Mouse (Mus musculus) midbrain, embryonic 14.5 days (tissue): Measurements from ENCODE around the gene Itgal. TPM values are rescaled to one million over a fixed set of nuclear protein-coding genes. Genes with fewer than 3 reads are reported as not detected.
"Not testable (repeated sequence)": the region's sequence is repeated elsewhere in the genome, so short reads cannot be mapped to it uniquely, and the experiment has no call there.

Experiments
- ATAC-seq: fragments of 200-750 bp; cut with Nextera tagmentation; 2 replicates; pipeline ENCODE4 v1.8.0; 2017; ENCODE audit warnings: moderate number of reproducible peaks, moderate library complexity; ENCODE audit not compliant: low FRiP score, low TSS enrichment
- DNase-seq: peaks from one replicate; pipeline ENCODE4 v3.0.0-alpha.2; 2015
- H3K27ac ChIP-seq: fragments of 300-500 bp; sonication (generic); replicated peaks from 2 replicates; pipeline ENCODE4 v1.5.1; 2014; ENCODE audit warnings: mild to moderate bottlenecking, low read depth, low read length, moderate library complexity
- H3K27me3 ChIP-seq: fragments of 300-500 bp; sonication (generic); 2 replicates; pipeline ENCODE4 v1.6.1; 2014; ENCODE audit warnings: low read length, control low read depth, mixed read lengths; ENCODE audit not compliant: control insufficient read depth, insufficient read depth
- H3K36me3 ChIP-seq: fragments of 300-500 bp; sonication (generic); 2 replicates; pipeline ENCODE4 v1.6.1; 2014; ENCODE audit warnings: low read length, control low read depth; ENCODE audit not compliant: control insufficient read depth, insufficient read depth
- H3K4me1 ChIP-seq: fragments of 300-500 bp; sonication (generic); 2 replicates; pipeline ENCODE4 v1.6.1; 2014; ENCODE audit warnings: mild to moderate bottlenecking, antibody characterized with exemption, low read length, control low read depth; ENCODE audit not compliant: control insufficient read depth, insufficient read depth
- H3K4me2 ChIP-seq: fragments of 300-500 bp; sonication (generic); 2 replicates; pipeline ENCODE4 v1.6.1; 2014; ENCODE audit warnings: mild to moderate bottlenecking, low read length, moderate library complexity
- H3K4me3 ChIP-seq: fragments of 300-500 bp; sonication (generic); replicated peaks from 2 replicates; pipeline ENCODE4 v1.5.1; 2014; ENCODE audit warnings: low read depth, low read length
- H3K9ac ChIP-seq: fragments of 300-500 bp; sonication (generic); replicated peaks from 2 replicates; pipeline ENCODE4 v1.6.1; 2014; ENCODE audit warnings: mild to moderate bottlenecking, low read length, moderate library complexity
- H3K9me3 ChIP-seq: fragments of 300-500 bp; sonication (generic); 2 replicates; pipeline ENCODE4 v1.6.1; 2016; ENCODE audit warnings: low read length, control low read depth, mixed read lengths; ENCODE audit not compliant: control insufficient read depth
- WGBS: fragments of 180-500 bp; shearing (Covaris S2); extraction: QIAGEN DNeasy Blood & Tissue Kit; methylation state at CpG from one replicate; pipeline ENCODE4 v1.1.7; 2014; 5-methylcytosine and 5-hydroxymethylcytosine counted together
- polyA plus RNA-seq: library from polyadenylated mRNA; unstranded; fragments of >200 nt; fragmentation: Nextera tagmentation; extraction: Ambion mirVana; gene quantifications from 2 replicates; pipeline ENCODE4 v1.2.1, GENCODE M21; 2014

Gene Itgal
- 0.22 and 0.39 TPM in 2 replicates for polyA plus RNA-seq

GRCm38 (mm10) chr7:127296098-127296497, at the start of gene Itgal:
Gene Itgal, plus strand, starts transcription at chr7:127296260.
- 86% methylated on average over 11 of the region's 11 CpGs for WGBS
- no peak for ATAC-seq
- no peak for DNase-seq
- Histone ChIP-seq H3K4me3 (no peak within 1 kb of the TSS), H3K27ac (no peak within 1 kb of the TSS), H3K36me3 (no peaks in the 10 kb centered on the region), H3K9ac (no peak within 1 kb of the TSS), H3K4me2 (no peak within 1 kb of the TSS), H3K9me3 (no peaks in the 10 kb centered on the region), H3K27me3 (no peaks in the 10 kb centered on the region), H3K4me1 (no peaks in the 10 kb centered on the region)

- H3K9me3 ChIP-seq, H3K4me3 ChIP-seq, ATAC-seq, H3K4me2 ChIP-seq, DNase-seq, H3K9ac ChIP-seq, H3K27ac ChIP-seq, H3K27me3 ChIP-seq: not testable (repeated sequence)
- Histone ChIP-seq H3K4me1 (peaks cover 19% of the 10 kb centered on the region), H3K36me3 (peaks cover 25% of the 10 kb centered on the region)
- WGBS, result 92% methylated on average over 8 of the region's 8 CpGs
These were observed 45.5 kb upstream of the Itgal start for GRCm38 (mm10) chr7:127250511-127250910.

GRCm38 (mm10) chr7:127252414-127252813, 43.6 kb upstream of the Itgal start:
- H3K9ac ChIP-seq, result no peak overlapping the region
- no peak overlapping the region for H3K27ac ChIP-seq
- no peaks in the 10 kb centered on the region for H3K9me3 ChIP-seq
- peaks cover 8% of the 10 kb centered on the region; the same call in 1 of the 2 replicates for H3K4me1 ChIP-seq
- H3K4me3 ChIP-seq, result no peak overlapping the region
- peak; percentile 64 for DNase-seq
- 98% methylated on average over 2 of the region's 2 CpGs for WGBS
- ATAC-seq, result no peak
- no peak overlapping the region for H3K4me2 ChIP-seq
- H3K27me3 ChIP-seq, result no peaks in the 10 kb centered on the region
- H3K36me3 ChIP-seq, result peaks cover 27% of the 10 kb centered on the region

DNA sequence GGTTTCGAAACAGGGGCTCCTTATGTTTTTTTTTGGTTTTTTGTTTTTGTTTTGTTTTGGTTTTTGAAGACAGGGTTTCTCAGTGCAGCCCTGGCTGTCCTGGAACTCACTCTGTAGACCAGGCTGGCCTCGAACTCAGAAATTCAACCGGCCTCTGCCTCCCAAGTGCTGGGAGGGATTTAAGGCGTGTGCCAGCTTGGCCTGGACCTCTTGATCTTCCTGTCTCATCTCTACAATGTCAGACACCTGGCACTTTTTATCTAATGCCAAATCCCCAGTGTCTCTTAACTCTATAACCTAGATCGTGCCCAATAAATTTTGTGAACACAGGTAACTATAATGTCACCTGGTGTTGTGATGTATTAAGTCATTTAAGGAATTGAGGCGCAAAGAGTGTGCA, 42.7 kb upstream of the Itgal start:
- Histone ChIP-seq H3K4me2 (peak overlapping the region; percentile 66), H3K9me3 (no peaks in the 10 kb centered on the region), H3K36me3 (peaks cover 20% of the 10 kb centered on the region), H3K27me3 (no peaks in the 10 kb centered on the region), H3K9ac (peak overlapping the region; percentile 61; the same call in 1 of the 2 replicates), H3K4me3 (peak overlapping the region; percentile 56), H3K4me1 (peaks cover 8% of the 10 kb centered on the region; the same call in 1 of the 2 replicates), H3K27ac (peak overlapping the region; percentile 91)
- WGBS, result 82% methylated on average over 6 of the region's 6 CpGs
- ATAC-seq, result no peak
- DNase-seq, result no peak

- Histone ChIP-seq H3K27ac (peak overlapping the region; percentile 91), H3K4me2 (peak overlapping the region; percentile 66), H3K27me3 (no peaks in the 10 kb centered on the region), H3K36me3 (peaks cover 19% of the 10 kb centered on the region), H3K9me3 (no peaks in the 10 kb centered on the region), H3K9ac (peak overlapping the region; percentile 79), H3K4me3 (peak overlapping the region; percentile 56), H3K4me1 (peaks cover 8% of the 10 kb centered on the region; the same call in 1 of the 2 replicates)
- ATAC-seq (peak; percentile 95), DNase-seq (peak; percentile 100)
- under 1% methylated on average over 136 of the region's 136 CpGs for WGBS
These were observed 42.0 kb upstream of the Itgal start for GRCm38 (mm10) chr7:127253821-127254769.

DNA sequence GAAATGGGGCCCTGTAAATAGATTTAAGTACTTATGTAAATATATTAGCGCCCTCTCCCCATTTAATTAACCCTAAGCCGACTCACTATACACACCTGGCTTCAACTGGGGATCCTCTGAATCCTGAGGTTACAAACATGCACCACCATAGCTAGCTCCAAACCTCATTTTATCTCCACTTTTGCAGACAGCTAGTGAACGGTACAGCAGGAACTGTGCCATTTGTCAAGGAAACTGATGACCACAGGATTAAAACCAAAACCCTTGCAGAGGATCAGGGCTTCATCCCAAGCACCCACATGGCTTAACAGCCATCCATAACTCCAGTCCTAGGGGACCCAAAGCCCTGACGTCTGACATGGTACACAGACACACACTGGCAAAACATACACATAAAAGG, 41.1 kb upstream of the Itgal start:
- ATAC-seq (no peak), DNase-seq (no peak)
- H3K4me3 ChIP-seq, result peak overlapping the region; percentile 56
- peak overlapping the region; percentile 66 for H3K4me2 ChIP-seq
- no peaks in the 10 kb centered on the region for H3K9me3 ChIP-seq
- H3K27me3 ChIP-seq, result no peaks in the 10 kb centered on the region
- H3K9ac ChIP-seq, result peak overlapping the region; percentile 79
- H3K27ac ChIP-seq, result peak overlapping the region; percentile 91
- peaks cover 12% of the 10 kb centered on the region; the same call in 1 of the 2 replicates for H3K4me1 ChIP-seq
- WGBS, result 35% methylated on average over 4 of the region's 4 CpGs
- peaks cover 10% of the 10 kb centered on the region for H3K36me3 ChIP-seq

- no peak overlapping the region for H3K9ac ChIP-seq
- no peaks in the 10 kb centered on the region for H3K9me3 ChIP-seq
- H3K4me1 ChIP-seq, result peaks cover 13% of the 10 kb centered on the region
- ATAC-seq, result no peak
- no peak overlapping the region for H3K4me2 ChIP-seq
- no peak overlapping the region for H3K4me3 ChIP-seq
- WGBS, result 84% methylated on average over 2 of the region's 2 CpGs
- H3K27ac ChIP-seq, result no peak overlapping the region
- H3K27me3 ChIP-seq, result no peaks in the 10 kb centered on the region
- DNase-seq, result no peak
- peaks cover 8% of the 10 kb centered on the region; the same call in 1 of the 2 replicates for H3K36me3 ChIP-seq
These were observed 40.1 kb upstream of the Itgal start for GRCm38 (mm10) chr7:127255965-127256364.

GRCm38 (mm10) chr7:127256518-127256917, 39.5 kb upstream of the Itgal start:
- Histone ChIP-seq H3K4me2 (no peak overlapping the region), H3K27ac (no peak overlapping the region), H3K4me3 (no peak overlapping the region), H3K9me3 (no peaks in the 10 kb centered on the region), H3K27me3 (no peaks in the 10 kb centered on the region), H3K9ac (no peak overlapping the region), H3K4me1 (peaks cover 15% of the 10 kb centered on the region), H3K36me3 (peaks cover 5% of the 10 kb centered on the region; the same call in 1 of the 2 replicates)
- DNase-seq (no peak), ATAC-seq (no peak)
- WGBS, result 89% methylated on average over 5 of the region's 5 CpGs
